Mouse (Mus musculus) gastrocnemius, postnatal 14 days (tissue): ENCODE measurements around the gene Asb16. TPM values are rescaled to one million over a fixed set of nuclear protein-coding genes. Genes with fewer than 3 reads are reported as not detected.

Experiments
- DNase-seq: peaks from one replicate; pipeline ENCODE4 v3.0.0; 2021; ENCODE audit warnings: mixed read lengths
- intact Hi-C: fragments of 180-260 bp; cut with DNase I; formaldehyde crosslinking; loops from one replicate; pipeline ENCODE4 v1.15.1; 2025; ENCODE audit warnings: low total_unique reads
- microRNA-seq, 2 experiments: library from miRNA; unstranded; fragments of <30 nt; microRNA quantifications; one replicate each; pipeline ENCODE4 v1.2.0; 2021
- total RNA-seq, 2 experiments: library from RNA; stranded (reverse); gene quantifications; 2 replicates each; pipeline ENCODE4 v1.2.3; 2021

Asb16 gene
- total RNA-seq, 2 experiments from 2014 or later: 58.9 to 61.2 TPM

DNA sequence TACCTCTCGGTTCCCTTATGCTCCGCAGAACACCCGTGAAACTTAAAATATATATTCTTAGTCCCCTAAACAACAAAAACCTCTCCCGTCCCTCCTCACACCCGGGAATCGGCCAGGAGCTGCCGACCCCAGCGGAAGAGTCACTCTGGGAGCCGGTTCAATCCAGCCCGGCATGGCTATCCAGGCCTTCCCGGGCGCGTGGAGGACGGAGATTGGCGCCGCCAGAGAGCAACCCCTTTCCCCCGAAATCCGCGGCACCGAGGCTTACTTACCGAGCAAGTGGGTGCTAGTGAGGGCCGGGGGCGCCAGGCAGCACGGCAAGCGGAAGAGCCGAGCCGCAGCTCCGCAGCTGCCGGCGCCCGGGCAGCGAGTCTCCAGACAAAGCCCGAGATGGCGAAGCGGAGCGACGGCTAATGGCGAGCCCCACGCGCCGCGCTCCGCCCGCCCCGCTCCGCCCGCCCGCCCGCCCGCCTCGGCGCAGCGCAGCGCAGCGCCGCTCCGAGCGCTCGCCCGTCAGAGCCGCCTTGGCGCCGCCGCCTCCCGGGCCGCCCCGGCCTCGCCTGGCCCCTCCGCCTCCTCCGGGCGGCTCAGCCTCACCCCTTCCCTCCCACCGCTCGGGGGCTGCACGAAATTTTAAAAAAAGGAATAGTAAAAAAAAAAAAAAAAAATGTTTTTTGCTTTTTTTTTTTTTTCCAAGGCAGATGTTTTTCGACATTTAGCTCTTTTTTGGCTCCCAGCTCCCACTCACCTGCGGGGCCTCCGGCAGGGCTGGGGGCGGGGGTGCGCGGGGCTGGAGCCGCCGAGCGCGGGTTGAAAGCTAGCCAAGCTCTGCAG, 50.2 kb downstream of the Asb16 start:
- intact Hi-C loops: no loop called here
- DNase-seq: peak; percentile 65

GRCm38 (mm10) chr11:102319410-102319792, 50.9 kb downstream of the Asb16 start, which contains the start of gene Ubtf:
TSS of gene Ubtf (minus strand) at chr11:102319742.
- peak; percentile 91 for DNase-seq
- intact Hi-C loops: no loop called here

DNA sequence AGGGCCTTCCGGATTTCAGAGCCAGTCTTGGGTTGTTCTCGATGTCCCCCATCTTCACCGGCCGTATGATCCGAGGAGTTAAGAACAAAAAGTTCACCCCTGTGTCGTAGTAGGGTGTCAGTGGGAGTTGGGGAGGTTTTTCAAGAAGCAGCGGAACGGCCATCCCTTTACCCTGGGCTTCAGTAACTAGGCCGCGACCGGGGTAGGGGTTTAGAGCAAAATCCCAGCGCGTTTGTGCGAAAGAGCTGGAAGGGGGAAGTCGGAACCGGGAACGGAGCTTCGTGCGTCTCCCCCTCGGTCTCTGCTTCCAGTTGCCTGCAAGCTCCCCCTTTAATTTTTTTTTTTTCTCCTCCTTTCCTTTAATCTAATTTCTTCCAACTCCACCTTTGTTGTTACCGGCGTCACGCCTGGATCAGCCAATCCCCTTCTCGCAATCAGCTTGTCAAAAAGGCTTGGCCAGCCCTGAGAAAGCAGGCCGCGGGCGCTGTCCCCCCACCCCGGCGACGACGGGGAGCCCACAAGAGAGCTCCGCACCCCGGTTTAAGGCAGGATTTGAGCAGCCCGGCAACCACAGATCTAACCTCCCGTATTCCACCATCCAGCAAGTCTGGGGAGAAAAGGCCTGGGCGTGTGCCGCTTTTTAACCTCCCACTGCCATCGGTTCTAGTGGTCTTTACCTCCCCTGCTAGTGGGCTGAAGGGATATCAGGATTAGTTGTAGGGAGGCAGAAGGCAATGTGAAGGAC, 51.6 kb downstream of the Asb16 start:
- intact Hi-C loops: no loop called here
- peak; percentile 84 for DNase-seq

DNA sequence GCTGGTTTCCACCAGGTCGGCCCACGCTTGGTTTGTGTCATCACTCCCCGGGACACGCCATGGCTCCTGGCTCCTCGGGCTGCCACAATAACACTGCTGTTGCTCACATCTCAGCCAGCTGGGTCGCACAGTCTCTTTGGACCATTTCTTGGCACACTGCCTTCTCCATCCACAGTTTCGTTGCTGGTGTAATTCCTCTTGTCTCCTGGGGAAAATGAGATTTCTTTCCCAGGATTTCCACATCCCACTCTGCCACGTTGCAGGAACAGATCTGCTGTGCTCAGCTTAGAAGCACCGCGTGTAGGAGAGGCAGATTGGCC, 52.1 kb downstream of the Asb16 start:
- DNase-seq: peak; percentile 82
- intact Hi-C loops: no loop called here

DNA sequence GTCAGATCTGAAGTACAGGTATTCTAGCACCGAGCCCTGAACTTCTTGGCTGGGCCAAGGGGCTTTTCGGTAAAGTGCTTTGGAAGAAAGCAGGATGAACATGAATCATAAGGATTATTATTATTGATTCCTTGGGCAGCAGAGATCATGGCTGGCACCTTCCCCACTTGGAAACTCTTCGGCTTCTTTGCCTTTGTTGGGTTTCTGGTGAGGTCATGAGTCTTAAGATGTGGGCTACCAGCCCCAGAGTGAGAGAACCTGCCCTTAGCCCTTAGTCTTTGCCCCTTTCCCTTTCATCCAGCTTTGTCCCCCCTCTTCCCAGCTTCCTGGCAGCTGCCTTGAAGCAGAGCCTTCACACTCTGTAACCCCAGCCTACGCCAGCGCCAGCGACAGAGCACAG, 53.4 kb downstream of the Asb16 start:
- intact Hi-C loops: no loop called here
- no peak for DNase-seq

DNA sequence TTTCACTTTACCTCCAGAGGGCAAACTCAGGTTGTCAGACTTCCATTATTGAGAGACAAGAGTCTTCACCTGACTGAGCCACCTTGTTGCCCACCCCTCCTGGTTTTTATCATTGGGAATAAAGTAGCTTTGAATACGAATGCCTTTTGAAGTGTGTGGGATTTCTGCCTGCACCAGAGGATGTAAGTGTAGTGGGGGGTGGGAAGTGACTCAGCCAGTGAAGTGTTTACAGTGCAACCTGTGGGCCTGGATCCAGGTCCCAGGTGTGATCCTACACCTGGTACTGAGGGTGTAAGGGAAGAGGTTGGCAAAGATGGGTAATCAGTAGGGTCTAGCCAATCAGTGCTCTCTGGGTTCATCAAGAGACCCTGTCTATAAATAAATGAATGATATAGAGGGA, 55.0 kb downstream of the Asb16 start:
- intact Hi-C loops: no loop called here

GRCm38 (mm10) chr11:102327250-102327649, 58.7 kb downstream of the Asb16 start:
- intact Hi-C loops: loop anchor here (5.0 kb wide), 1 partner anchor 75 kb away; no protein-coding TSS in a partner anchor
- DNase-seq: no peak

More for the DNA sequence above, 55.0 kb downstream of the Asb16 start:
- no peak for DNase-seq

GRCm38 (mm10) chr11:102327839-102328238, 59.3 kb downstream of the Asb16 start:
- no peak for DNase-seq
- intact Hi-C loops: loop anchor here (5.0 kb wide), 1 partner anchor 74 kb away; no protein-coding TSS in a partner anchor

Small RNA genes lying within 50 kb of the gene (microRNA-seq; reads per million reads assigned to microRNA genes)
- 0.96 to 1.5 reads per million in 2 experiments for gene Mir8101

Other genes starting within 250 kb of the Asb16 start
- gene Mpp3, start 240.3 kb upstream of the Asb16 start, total RNA-seq: 10 to 100 TPM; 40.6 to 47.1 TPM
- 10 to 100 TPM; 20.2 to 28.6 TPM for gene Cd300lg, start 227.2 kb upstream of the Asb16 start, total RNA-seq
- 1 to 10 TPM in 1 of 2 experiments, under 1 TPM in 1; 0.92 to 1.6 TPM for gene Mpp2, start 180.2 kb upstream of the Asb16 start, total RNA-seq
- not detected for gene Ppy, start 167.4 kb upstream of the Asb16 start, total RNA-seq
- not detected for gene Pyy, start 160.9 kb upstream of the Asb16 start, total RNA-seq
- not detected for gene Nags, start 123.2 kb upstream of the Asb16 start, total RNA-seq
- 10 to 100 TPM; 15.1 to 16.5 TPM for gene Tmem101, start 112.3 kb upstream of the Asb16 start, total RNA-seq
- gene Lsm12, start 83.4 kb upstream of the Asb16 start, total RNA-seq: 10 to 100 TPM; 69.9 to 76.0 TPM
- 10 to 100 TPM; 36.1 to 36.2 TPM for gene G6pc3, start 79.1 kb upstream of the Asb16 start, total RNA-seq
- gene Hdac5, start 38.6 kb upstream of the Asb16 start, total RNA-seq: 10 to 100 TPM; 59.5 to 65.6 TPM
- under 1 TPM; 0.11 to 0.47 TPM for gene BC030867, start 19.9 kb upstream of the Asb16 start, total RNA-seq
- 10 to 100 TPM; 14.8 to 14.9 TPM for gene Tmub2, start 16.2 kb downstream of the Asb16 start, total RNA-seq
- 10 to 100 TPM; 15.9 to 17.5 TPM for gene Atxn7l3, start 27.9 kb downstream of the Asb16 start, total RNA-seq
- 10 to 100 TPM; 38.2 to 45.5 TPM for gene Ubtf, start 51.0 kb downstream of the Asb16 start, total RNA-seq
- gene Slc4a1, start 97.5 kb downstream of the Asb16 start, total RNA-seq: 1 to 10 TPM in 1 of 2 experiments, under 1 TPM in 1; 0.59 to 1.5 TPM
- under 1 TPM; 0.66 to 0.90 TPM for gene Rundc3a, start 124.7 kb downstream of the Asb16 start, total RNA-seq
- gene Slc25a39, start 139.2 kb downstream of the Asb16 start, total RNA-seq: 10 to 100 TPM; 46.6 to 48.9 TPM
- 10 to 100 TPM; 57.2 to 63.7 TPM for gene Grn, start 161.6 kb downstream of the Asb16 start, total RNA-seq
- 1 to 10 TPM; 6.2 to 7.3 TPM for gene Fam171a2, start 178.9 kb downstream of the Asb16 start, total RNA-seq
- 1 to 10 TPM; 1.6 to 2.5 TPM for gene Itga2b, start 201.4 kb downstream of the Asb16 start, total RNA-seq